Mouse (Mus musculus): ENCODE measurements around the gene Gm17521.
"Not testable (repeated sequence)": the region's sequence is repeated elsewhere in the genome, so short reads cannot be mapped to it uniquely, and the experiment has no call there.

The Gm17521 gene

DNA sequence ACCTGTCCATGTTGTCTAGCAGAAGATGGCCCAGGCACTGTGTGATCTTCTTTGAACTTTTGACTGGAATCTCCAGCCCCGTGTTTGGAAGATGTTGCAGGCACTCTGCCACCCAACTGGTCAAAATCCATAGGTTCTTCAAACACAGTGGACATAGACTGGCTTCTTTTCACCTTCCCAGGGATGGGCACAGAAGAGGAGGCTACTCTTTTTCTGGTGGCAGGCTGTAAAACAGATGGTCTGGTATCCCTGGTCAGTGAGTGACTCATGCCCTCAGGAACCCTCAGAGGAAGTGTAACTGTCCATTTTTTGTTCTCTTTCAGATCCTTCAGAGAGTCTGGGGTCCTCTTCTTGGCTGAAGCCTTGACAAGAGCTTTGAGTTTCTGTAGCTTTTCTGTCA lies at the start of gene Gm17521:
Gene Gm17521, minus strand, starts transcription at position 101 of the 400 bp plus-strand sequence.
- not testable (repeated sequence) for DNase-seq (ENCODE audit: low read depth, low spot score)

DNA sequence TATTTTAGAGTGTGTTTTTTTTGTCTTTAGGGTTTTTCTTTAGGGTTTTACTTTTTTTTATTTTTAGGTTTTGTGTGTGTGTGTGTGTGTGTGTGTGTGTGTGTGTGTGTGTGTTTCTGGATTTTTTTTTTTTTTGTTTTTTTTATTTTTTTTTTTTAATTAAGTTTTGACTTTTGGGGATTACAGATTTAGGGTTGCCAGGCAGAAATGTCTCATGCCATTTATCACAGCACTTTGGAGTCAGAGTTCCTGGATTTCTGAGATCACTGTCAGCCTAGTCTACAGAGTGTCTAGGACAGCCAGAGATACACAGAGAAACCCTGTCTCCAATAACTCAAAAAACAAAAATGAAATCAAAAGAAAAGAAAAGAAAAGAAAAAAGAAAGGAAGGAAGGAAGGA lies 14.5 kb upstream of the Gm17521 start:
- no peak for DNase-seq (ENCODE audit: low read depth, low spot score)

DNA sequence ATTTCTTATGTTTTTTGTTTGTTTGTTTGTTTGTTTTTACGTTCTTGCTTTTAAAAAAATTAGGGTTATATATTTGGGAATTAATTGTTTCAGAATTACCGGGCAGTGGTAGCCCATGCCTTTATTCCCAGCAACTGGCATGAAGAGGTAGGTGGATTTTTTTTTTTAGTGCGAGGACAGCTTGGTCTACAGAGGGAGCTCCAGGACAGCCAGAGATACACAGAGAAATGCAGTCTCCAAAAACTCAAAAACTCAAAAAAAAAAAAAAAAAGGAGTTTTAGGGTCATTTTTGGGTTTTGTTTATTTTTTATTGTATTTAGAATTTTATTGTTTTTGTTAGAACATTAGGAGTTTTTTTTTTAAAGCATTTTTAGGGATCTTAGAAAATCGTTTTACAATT lies 14.0 kb upstream of the Gm17521 start:
- DNase-seq (ENCODE audit: low read depth, low spot score): no peak

Measured in ZHBTc4 (cell line).